Mouse (Mus musculus) liver, postnatal 0 days (tissue): ENCODE measurements around the gene Cdca5. TPM values are rescaled to one million over a fixed set of nuclear protein-coding genes. Genes with fewer than 3 reads are reported as not detected.
A peak's percentile ranks its signal among the peaks of the same experiment; 100 is the strongest.

ENCODE experiments used
- ATAC-seq: fragments of 200-750 bp; cut with Nextera tagmentation; 2 replicates; pipeline ENCODE4 v1.8.0; 2017; ENCODE audit warnings: mild to moderate bottlenecking, moderate library complexity
- DNase-seq: peaks from one replicate; pipeline ENCODE4 v3.0.0-alpha.2; 2016
- H3K27ac ChIP-seq: fragments of 300-500 bp; sonication (generic); 2 replicates; pipeline ENCODE4 v1.5.1; 2014; ENCODE audit warnings: antibody characterized with exemption, moderate library complexity, mild to moderate bottlenecking, low read depth
- H3K27me3 ChIP-seq: fragments of 300-500 bp; sonication (generic); 2 replicates; pipeline ENCODE4 v1.6.1; 2014; ENCODE audit warnings: low read length, control low read depth, mixed read lengths; ENCODE audit not compliant: insufficient read depth
- H3K36me3 ChIP-seq: fragments of 300-500 bp; sonication (generic); replicated peaks from 2 replicates; pipeline ENCODE4 v1.6.1; 2014; ENCODE audit warnings: mild to moderate bottlenecking, control low read depth, low read length, moderate library complexity, mixed read lengths; ENCODE audit not compliant: insufficient read depth
- H3K4me1 ChIP-seq: fragments of 300-500 bp; sonication (generic); 2 replicates; pipeline ENCODE4 v1.6.1; 2014; ENCODE audit warnings: antibody characterized with exemption, mild to moderate bottlenecking, control low read depth; ENCODE audit not compliant: insufficient read depth
- H3K4me2 ChIP-seq: fragments of 300-500 bp; sonication (generic); 2 replicates; pipeline ENCODE4 v1.6.1; 2014; ENCODE audit warnings: low read depth, mild to moderate bottlenecking, low read length, moderate library complexity, mixed read lengths
- H3K4me3 ChIP-seq: fragments of 300-500 bp; sonication (generic); 2 replicates; pipeline ENCODE4 v1.5.1; 2014; ENCODE audit warnings: low read depth, low read length
- H3K9ac ChIP-seq: fragments of 300-500 bp; sonication (generic); replicated peaks from 2 replicates; pipeline ENCODE4 v1.6.1; 2014; ENCODE audit warnings: mild to moderate bottlenecking, moderate library complexity
- H3K9me3 ChIP-seq: fragments of 300-500 bp; sonication (generic); 2 replicates; pipeline ENCODE4 v1.6.1; 2016; ENCODE audit warnings: mild to moderate bottlenecking, control low read depth, low read length, mixed read lengths
- CTCF ChIP-seq: sonication (generic); IDR thresholded peaks from 2 replicates; pipeline ENCODE4 v1.5.1; 2016; ENCODE audit warnings: antibody characterized with exemption, low read depth
- EP300 ChIP-seq: IDR thresholded peaks from 2 replicates; pipeline ENCODE4 v1.6.1; 2016; ENCODE audit warnings: antibody characterized with exemption, low read depth, mild to moderate bottlenecking
- WGBS: fragments of 180-500 bp; shearing (Covaris S2); extraction: QIAGEN DNeasy Blood & Tissue Kit; methylation state at CpG from one replicate; pipeline ENCODE4 v1.1.7; 2014; ENCODE audit not compliant: insufficient replicate concordance; 5-methylcytosine and 5-hydroxymethylcytosine counted together
- polyA plus RNA-seq: library from polyadenylated mRNA; unstranded; fragments of >200 nt; fragmentation: Nextera tagmentation; extraction: Ambion mirVana; gene quantifications from 2 replicates; pipeline ENCODE4 v1.2.1, GENCODE M21; 2015

The Cdca5 gene
- polyA plus RNA-seq, 1 experiment from 2014 or later = 15.0 TPM

DNA sequence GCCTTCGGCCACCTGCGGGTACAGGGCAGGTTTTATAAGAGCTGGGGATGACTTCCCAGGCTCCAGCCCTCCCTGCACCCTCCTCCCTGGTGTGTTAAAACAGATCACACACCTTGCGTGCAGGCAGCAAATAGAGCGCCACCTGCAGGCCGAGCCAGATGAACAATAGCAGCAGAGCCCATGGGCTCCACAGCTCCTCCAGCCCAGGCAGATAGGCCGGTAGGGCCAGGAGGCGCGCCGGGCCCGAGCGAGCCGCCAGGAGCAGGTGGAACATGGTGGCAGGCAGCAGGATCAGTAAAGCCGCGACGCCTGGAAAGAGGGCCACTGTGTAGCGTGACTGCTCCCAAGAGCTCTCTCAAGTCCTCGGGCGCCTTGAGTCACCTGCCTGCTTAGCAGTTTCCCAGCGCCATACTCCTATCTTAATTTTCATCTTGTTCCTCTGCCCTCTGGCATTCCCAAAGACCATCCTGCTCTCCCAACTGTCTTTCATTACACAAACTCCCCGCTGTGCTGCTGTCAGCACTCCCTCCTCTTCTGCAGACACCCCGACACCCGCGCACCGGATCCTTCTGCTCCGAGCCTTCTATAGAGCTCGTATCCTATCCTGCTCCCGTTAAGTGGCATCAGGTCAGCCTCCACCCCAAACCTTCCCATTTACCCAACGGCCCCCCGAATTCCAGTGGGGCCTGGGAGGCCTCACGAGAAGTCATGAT, 17.6 kb upstream of the Cdca5 start:
- peaks cover 14% of the 10 kb centered on the region for H3K36me3 ChIP-seq
- H3K4me3 ChIP-seq = peak overlapping the region; percentile 63
- TF ChIP-seq CTCF (peak; percentile 96), EP300 (no peak)
- peak overlapping the region; percentile 68 for H3K9ac ChIP-seq
- WGBS = 1% methylated on average over 30 of the region's 30 CpGs
- H3K27me3 ChIP-seq = no peaks in the 10 kb centered on the region
- peak overlapping the region; percentile 86 for H3K27ac ChIP-seq
- peak; percentile 66 for ATAC-seq
- no peaks in the 10 kb centered on the region for H3K9me3 ChIP-seq
- peak; percentile 92 for DNase-seq
- peak overlapping the region; percentile 96 for H3K4me2 ChIP-seq
- peaks cover 38% of the 10 kb centered on the region for H3K4me1 ChIP-seq

DNA sequence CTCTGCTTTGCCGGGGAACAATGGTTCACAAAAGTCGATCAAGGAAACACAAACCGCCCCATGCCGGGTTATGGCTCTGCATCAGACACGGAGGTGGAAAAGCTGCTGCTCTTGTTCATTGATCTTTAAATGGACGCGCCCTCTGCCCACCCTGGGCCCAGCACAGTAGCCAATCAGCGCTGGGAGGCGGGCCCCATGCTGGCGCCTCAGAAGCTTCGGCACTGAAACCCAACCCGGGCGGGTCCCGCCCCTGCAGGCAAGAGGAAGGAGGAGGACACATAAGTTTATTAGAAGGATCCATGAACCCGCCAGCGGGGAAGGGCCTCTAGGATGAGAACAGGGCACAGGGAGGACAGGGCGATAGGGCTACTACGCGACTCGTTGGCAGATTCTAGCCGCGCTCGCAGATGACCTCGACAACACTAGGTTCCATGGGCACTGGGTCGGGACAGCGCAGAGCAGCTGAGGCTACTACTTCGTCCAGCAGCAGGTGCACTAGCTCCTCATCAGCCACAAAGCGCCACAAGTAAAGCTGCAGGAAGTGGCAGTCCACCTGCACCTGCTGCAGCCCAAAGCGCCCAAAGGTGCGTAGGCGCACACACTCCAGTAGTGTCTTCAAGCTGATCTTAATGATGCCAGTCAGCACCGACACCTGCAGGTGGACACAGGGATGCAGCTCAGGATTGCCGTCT, 16.9 kb upstream of the Cdca5 start, which contains the start of gene Tm7sf2:
Gene Tm7sf2, minus strand, starts transcription at position 650 of the 692 bp plus-strand sequence.
- H3K27me3 ChIP-seq = no peaks in the 10 kb centered on the region
- no peaks in the 10 kb centered on the region for H3K9me3 ChIP-seq
- peak within 1 kb of the TSS; percentile 68 for H3K9ac ChIP-seq
- H3K36me3 ChIP-seq = peaks cover 18% of the 10 kb centered on the region
- peak; percentile 89 for ATAC-seq
- peak within 1 kb of the TSS; percentile 96 for H3K4me2 ChIP-seq
- peak; percentile 92 for DNase-seq
- H3K27ac ChIP-seq = peak within 1 kb of the TSS; percentile 86
- H3K4me1 ChIP-seq = peaks cover 31% of the 10 kb centered on the region
- TF ChIP-seq CTCF (no peak), EP300 (no peak)
- H3K4me3 ChIP-seq = peak within 1 kb of the TSS; percentile 63
- 14% methylated on average over 33 of the region's 33 CpGs for WGBS

DNA sequence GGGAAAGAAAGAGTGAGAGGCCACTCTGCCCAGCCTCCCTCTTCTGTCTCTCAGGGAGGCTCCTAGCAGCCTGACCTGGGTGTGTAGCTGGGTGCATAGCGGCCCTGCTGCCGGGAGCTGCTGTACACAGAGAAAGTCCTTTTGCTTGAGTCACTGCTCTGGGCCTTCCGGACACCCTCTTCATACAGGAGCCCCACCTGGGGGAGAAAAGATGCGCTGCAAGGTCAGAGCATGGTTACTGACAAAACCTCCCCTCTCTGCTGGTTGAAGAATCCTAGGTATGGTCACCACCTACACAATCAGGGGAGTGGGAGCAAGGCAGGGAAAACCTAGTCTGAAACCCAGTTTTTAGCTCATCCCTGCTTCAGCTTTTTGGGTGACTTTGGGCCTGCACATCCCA, 15.8 kb upstream of the Cdca5 start:
- no peak for DNase-seq
- H3K4me1 ChIP-seq = peaks cover 23% of the 10 kb centered on the region
- H3K36me3 ChIP-seq = peaks cover 18% of the 10 kb centered on the region
- no peaks in the 10 kb centered on the region for H3K9me3 ChIP-seq
- TF ChIP-seq EP300 (no peak), CTCF (no peak)
- ATAC-seq = no peak
- H3K4me2 ChIP-seq = no peak overlapping the region
- H3K4me3 ChIP-seq = no peak overlapping the region
- WGBS = 82% methylated on average over 4 of the region's 4 CpGs
- H3K27me3 ChIP-seq = no peaks in the 10 kb centered on the region
- H3K9ac ChIP-seq = no peak overlapping the region
- H3K27ac ChIP-seq = no peak overlapping the region

DNA sequence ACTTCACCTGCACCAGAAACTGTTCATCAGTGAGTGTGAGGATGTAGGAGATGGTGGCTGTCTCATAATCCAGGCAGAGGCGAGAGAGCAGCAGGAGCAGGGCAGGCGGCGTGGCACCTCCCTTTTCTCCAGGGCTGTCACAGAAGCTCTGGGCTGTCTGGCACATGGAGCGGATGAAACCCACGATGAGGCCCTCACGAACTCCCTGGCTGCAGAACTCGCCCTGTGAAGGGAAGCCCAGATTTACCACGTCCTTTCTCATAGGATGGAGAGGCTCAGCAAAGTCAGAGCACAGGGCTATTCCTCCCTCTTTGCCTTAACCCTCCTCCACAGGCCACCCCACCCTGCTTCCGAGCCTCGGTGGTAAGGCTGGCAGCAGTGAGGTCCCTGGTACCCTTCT, 14.9 kb upstream of the Cdca5 start:
- no peaks in the 10 kb centered on the region for H3K9me3 ChIP-seq
- peaks cover 18% of the 10 kb centered on the region for H3K36me3 ChIP-seq
- ATAC-seq (no peak), DNase-seq (no peak)
- no peak overlapping the region for H3K4me2 ChIP-seq
- H3K4me1 ChIP-seq = peaks cover 23% of the 10 kb centered on the region
- H3K27me3 ChIP-seq = no peaks in the 10 kb centered on the region
- no peak overlapping the region for H3K27ac ChIP-seq
- no peak overlapping the region for H3K4me3 ChIP-seq
- 90% methylated on average over 10 of the region's 10 CpGs for whole genome bisulfite sequencing
- no peak overlapping the region for H3K9ac ChIP-seq
- TF ChIP-seq CTCF = no peak

DNA sequence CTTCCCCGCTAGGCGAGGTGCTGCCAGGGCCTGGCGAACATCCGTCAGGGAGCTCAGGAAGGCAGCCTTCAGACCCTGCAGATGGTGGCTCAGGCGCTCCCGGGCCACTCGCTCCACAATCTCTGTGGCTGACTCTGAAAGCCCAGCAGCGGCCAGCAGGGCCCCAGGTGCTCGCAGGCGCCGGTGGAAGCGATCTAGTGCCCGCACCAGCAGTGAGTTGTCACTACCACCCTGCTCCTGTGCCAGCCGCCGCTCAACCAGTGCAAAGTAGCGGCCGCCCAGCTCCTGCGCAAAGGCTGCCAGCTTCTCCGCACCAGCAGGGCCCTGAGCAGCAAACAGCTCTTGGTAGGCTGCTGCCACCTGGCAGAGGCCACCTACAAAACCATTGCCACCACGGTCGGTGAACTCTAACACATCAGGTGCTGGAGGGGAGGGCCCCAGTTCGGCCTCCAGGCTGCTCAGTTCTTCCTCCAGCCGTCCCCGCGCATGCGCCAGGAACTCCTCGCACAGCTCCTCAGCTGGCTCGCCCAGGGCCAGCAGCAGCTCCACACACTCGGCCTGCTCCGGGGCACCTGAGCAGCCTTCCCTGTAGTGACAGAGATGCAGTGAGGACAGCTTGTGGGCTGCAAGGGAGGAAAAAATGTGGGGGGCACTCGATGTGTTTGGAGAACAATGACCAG, 14.1 kb upstream of the Cdca5 start:
- no peak overlapping the region for H3K9ac ChIP-seq
- no peak overlapping the region for H3K4me3 ChIP-seq
- ATAC-seq (no peak), DNase-seq (no peak)
- no peak overlapping the region for H3K4me2 ChIP-seq
- TF ChIP-seq CTCF = no peak
- no peak for TF ChIP-seq EP300
- H3K4me1 ChIP-seq = peaks cover 25% of the 10 kb centered on the region
- H3K36me3 ChIP-seq = peaks cover 18% of the 10 kb centered on the region
- H3K27ac ChIP-seq = no peak overlapping the region
- H3K27me3 ChIP-seq = no peaks in the 10 kb centered on the region
- 88% methylated on average over 31 of the region's 31 CpGs for WGBS
- no peaks in the 10 kb centered on the region for H3K9me3 ChIP-seq

DNA sequence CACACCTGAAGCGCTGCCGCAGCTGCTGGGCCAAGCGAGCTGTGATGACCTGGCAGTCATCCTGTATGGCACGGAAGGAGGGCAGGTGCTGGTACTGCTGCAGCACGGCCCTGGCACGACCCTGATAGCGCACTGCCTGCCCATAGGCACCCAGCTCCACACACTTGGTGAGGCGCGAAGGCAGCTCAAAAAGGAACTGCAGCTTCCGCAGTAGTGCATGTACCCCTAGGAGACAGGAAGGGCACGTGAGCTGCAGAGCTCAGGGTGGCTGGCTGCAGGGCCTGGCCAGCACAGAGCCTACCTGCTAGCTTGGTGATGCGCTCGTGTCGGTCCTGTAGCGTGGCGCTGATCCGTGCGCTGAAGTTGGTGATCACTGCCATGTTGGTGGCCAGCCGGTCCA, 13.5 kb upstream of the Cdca5 start:
- H3K36me3 ChIP-seq = peaks cover 18% of the 10 kb centered on the region
- H3K9me3 ChIP-seq = no peaks in the 10 kb centered on the region
- no peaks in the 10 kb centered on the region for H3K27me3 ChIP-seq
- no peak for ATAC-seq
- H3K4me2 ChIP-seq = no peak overlapping the region
- WGBS = 92% methylated on average over 19 of the region's 19 CpGs
- no peak for DNase-seq
- peaks cover 25% of the 10 kb centered on the region for H3K4me1 ChIP-seq
- H3K9ac ChIP-seq = no peak overlapping the region
- no peak overlapping the region for H3K27ac ChIP-seq
- H3K4me3 ChIP-seq = no peak overlapping the region
- no peak for TF ChIP-seq CTCF
- TF ChIP-seq EP300 = no peak
